Mouse (Mus musculus) frontal cortex, adult (tissue): ENCODE results near the gene Slamf7.
"Not testable (repeated sequence)": the region's sequence is repeated elsewhere in the genome, so short reads cannot be mapped to it uniquely, and the experiment has no call there.

Experiments used
- ATAC-seq: cut with Nextera tagmentation; 2 replicates; pipeline ENCODE4 v1.9.2; 2017; ENCODE audit warnings: mild to moderate bottlenecking, moderate library complexity, mixed read lengths; ENCODE audit not compliant: low TSS enrichment

Slamf7 gene

GRCm38 (mm10) chr1:171652734-171653133 lies at the start of gene Slamf7:
Gene Slamf7 (minus strand): TSS chr1:171653035.
- ATAC-seq: no peak

DNA sequence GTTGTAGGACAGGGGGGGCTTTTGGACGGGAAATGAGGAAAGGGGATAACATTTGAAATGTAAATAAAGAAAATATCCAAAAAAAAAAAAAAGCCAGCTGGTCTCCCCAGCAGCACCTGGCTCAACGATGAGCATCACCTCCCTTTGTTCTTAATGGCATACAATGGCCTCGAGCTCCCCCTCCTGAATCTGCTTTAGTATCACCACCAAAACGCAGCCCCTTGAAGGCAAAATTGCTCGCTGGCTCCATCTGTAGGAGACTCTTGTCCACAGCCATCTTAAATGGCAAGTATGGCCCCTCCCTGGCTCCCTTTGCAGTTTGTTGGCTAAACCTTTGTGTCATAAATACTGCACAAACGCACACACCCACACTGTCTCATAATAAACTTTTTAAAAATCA lies 46.1 kb upstream of the Slamf7 start:
- ATAC-seq: peak; percentile 67

- no peak for ATAC-seq
Observed at GRCm38 (mm10) chr1:171693918-171694317, 41.1 kb upstream of the Slamf7 start.

GRCm38 (mm10) chr1:171687320-171687719 lies 34.5 kb upstream of the Slamf7 start:
- ATAC-seq: no peak

DNA sequence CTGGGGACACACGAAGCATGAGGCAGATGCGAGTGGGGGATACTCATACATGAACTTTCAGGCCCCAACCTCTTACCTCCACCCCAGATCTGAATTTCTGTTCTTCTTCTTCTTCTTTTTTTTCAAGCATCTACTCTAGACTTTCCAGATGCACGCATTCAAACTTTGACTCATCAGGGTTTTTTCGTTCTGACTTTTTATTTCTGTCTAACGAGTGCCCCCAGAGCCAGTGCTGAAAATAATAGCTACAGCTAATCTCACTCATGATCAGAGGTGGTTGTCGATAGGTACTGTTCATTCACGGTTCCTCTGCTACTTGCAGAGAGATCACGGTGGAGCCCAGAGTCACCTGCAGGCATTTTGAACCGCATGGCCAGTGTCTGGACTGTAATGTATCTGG lies 32.1 kb upstream of the Slamf7 start:
- no peak for ATAC-seq

DNA sequence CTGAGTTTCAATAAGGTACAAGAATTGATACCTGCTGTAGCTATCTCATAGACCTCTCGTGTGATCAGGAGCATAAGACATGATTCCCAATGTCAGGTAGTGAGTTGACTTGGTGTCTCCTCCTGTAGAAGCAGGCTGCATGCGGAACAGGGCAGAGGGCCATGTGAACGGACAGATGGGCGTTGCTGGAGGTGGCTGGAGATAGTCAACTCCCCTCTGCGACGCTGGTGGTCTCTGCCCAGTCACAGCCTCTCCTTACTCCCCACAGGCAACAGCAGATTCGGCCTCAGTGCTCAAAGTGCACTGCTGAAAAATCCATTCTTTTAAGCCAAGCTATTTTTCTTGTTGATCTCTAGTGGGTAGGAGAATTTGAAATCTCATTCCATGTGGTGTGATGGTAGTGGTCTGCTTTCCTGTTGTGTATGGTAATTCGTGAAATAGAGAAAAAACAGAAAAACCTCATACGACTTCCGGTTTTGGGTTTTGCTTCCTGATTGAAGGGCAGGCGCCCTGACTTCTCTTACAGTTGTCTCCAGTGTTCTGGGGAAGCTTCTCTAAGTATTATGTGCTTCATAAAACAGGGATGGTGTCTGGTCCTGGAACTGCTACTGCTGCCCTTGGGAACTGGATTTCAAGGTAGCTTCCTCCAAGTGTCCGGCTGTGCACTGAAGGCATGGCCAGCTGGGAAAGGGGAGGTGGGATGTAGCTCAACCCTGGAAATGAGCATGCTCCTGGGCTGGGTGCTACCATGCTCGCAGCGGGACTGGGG lies 28.9 kb upstream of the Slamf7 start, which contains the start of gene Cd48:
Gene Cd48, plus strand, starts transcription at position 479 of the 769 bp plus-strand sequence.
- ATAC-seq: no peak

- ATAC-seq: no peak
Observed at GRCm38 (mm10) chr1:171681009-171681408, 28.2 kb upstream of the Slamf7 start.

DNA sequence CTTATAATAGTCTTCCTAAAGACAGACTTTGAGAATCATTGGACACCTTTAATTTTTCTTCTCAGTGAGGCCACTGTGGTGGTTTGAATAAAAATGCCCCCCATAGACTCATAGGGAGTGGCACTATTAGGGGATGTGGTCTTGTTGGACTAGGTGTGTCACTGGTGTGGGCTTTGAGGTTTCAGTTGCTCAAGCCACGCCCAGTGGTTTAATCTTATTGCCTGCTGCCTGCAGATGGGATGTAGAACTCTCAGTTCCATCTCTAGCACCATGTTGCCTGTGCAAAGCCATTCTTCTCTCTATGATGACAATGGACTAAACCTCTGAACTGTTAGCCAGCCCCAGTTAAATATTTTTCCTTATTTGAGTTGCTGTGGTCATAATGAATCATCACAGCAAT lies 24.9 kb upstream of the Slamf7 start:
- no peak for ATAC-seq

DNA sequence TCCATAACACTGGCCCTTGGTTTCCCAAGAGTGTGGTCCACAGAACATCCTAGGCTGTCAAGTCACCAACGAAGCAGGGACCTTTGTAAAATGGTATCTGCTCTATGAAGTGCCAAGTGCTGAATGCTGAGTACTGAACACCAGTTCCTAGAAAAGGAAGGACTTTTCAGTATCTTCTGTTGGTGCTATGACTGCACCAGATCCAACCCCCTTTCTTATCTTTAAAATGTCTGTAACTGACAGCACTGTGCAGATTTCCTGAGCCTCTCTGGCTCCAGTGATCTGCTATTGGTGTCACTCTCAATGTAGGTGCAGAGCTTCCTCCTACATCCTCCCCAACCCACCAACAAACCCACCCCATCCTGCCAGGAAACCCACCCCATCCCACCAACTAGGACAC lies 21.6 kb upstream of the Slamf7 start:
- ATAC-seq: no peak

- peak; percentile 93 for ATAC-seq
Observed at GRCm38 (mm10) chr1:171672854-171673475, 20.1 kb upstream of the Slamf7 start.

GRCm38 (mm10) chr1:171672451-171672850 lies 19.6 kb upstream of the Slamf7 start:
- ATAC-seq: not testable (repeated sequence)

DNA sequence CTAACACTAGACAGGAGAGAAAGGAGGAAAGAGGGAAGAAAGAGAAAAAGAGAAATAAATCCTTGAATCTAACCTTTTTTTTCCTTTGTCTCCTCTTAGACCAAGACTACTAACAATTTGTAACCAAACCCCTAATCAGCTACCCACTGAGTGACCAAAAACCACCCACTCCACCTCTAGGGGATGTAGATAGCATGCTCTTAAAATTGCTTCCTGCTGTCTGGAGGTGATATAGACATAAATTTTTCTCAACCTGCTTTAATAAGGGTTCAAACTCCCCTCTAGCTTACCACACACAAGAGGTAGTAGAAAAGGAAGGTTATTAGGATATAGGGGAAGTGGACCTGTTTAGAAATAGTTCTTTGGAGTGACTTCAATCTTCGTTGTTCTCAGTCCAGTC lies 14.3 kb upstream of the Slamf7 start:
- no peak for ATAC-seq

DNA sequence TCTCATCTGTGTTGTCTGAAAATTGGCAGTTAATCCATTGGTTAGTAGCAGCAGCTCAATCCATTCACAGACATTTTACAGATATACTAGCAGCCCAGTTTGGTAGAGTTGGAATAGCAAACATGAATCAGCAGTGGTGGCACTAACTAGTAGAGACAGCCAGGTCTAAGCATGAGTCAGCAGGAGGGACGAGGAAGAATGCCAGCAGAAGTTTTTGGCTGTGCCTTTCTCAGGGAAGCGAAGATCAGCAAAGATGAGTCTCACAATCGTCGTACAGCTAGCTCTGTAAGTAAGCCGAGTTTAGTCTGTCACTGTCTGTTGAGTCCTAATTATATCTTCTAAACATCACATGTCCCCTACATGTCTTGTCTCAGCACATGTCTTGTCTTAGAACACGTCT lies 13.5 kb upstream of the Slamf7 start:
- peak; percentile 70 for ATAC-seq

DNA sequence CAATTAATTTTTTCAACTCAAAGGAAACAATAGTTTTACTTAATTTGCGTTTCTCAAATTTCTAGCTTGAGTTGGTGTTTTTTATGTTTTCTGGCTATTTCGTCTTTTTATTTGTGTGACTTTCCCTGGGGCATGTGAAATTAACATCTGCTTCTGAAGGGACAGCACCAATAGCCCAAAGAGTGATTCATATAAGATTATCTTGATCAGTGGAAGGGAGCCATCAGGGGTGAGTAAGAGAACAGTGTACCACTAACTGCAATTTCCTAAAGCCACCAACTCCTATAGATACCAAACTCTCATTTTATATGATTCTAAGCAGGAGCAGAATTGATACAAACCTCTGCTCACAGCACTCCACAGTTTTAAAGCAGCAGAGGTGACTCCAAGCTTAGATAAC lies 10.9 kb upstream of the Slamf7 start:
- ATAC-seq: no peak

DNA sequence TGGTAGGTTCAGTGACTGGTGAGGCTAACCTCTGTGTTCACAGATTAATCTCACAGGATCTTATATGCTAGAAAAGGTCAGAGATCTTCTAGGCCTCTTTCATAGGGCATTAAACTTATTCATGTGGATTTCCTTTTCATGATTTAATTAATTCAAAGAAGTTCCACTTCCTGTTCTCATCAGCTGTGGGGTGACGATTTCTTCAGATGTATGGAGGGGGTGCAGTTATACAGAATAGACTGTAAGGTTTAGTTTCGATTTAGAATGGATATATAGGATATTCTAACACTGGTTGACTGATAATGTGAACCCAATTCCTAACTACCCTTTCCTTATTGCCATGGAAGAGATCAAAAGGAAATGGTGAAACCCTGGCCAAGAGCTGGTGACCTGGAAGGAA lies 8.6 kb upstream of the Slamf7 start:
- ATAC-seq: no peak

DNA sequence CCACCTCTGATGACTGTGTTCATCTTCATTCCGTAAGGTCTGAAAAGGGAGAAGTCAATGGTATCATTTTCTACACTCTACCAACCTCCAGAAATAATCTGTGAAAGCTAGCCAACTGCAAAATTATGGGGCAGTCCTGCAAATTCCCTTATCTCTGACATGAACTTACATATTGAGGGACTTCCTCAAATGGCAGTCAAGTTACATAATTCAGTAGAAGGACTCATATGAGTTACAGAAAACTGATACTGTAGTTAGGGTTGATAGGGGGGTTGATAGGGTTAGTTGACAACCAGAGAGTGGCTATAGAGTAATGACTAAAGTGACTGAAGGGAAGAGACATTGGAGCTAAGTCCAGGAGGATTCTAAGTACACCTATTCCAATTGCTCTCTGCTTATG lies 7.6 kb upstream of the Slamf7 start:
- no peak for ATAC-seq

DNA sequence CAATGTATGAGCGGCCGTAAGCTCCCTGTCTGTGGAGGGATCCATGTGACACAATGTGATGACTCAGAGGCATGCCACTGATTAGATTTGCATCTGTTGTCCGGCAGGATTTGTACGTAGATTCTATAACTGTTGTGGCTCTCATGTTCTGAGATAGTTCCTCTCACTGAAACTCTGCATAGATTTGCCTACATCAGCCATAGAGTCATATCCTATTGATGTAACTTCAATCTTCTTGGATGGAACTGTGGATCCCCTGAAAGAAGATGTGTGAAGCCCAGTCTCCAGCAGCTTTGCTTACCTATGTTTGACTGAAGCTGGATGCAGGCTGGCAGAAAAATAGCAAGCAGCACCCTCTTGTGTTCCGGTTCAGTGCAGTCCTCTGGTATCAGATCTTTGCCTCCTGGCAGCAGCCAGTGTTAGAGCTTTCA lies 5.7 kb upstream of the Slamf7 start:
- ATAC-seq: peak; percentile 95

DNA sequence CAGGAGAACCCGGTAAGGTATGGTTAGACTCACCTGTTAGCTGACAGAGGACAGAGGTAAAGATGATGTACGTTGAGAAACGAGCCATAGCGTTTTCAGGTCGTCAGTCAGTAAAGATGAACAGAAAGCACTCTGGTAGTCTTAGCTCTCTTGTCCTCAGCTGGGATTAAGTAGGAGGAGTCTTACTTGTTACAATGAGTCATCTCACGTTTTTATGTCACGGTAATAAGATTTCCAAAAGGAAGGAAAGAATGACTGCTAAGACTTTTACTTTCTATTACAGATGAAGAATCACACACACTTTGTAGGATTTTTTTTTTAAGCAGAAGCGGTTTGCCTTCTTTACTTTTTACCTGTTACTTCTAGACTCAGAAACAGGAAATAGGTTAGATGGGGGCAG lies 4.0 kb downstream of the Slamf7 start:
- no peak for ATAC-seq

GRCm38 (mm10) chr1:171647716-171648115 lies 5.1 kb downstream of the Slamf7 start:
- no peak for ATAC-seq

- ATAC-seq: no peak
Observed at GRCm38 (mm10) chr1:171646429-171646940, 6.3 kb downstream of the Slamf7 start.

DNA sequence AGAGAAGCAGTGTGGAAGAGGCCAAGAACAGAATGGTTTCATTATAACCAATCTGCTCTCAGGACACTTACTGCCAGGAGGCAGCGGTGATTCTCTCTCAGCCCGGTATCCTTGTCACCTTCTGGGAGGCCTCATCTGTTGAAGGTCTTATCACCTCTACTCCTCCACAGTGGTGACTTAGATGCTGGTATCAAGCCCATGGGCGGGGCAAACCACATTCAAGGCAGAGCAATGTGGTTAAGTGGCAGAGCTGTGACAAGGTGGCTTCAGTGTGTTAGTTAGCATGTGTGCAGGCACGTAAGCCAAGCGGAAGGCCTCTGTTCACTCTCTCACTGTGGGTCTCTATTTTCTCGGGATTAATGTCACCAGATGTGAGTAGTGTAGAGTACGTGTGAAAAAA lies 9.2 kb downstream of the Slamf7 start:
- ATAC-seq: no peak

DNA sequence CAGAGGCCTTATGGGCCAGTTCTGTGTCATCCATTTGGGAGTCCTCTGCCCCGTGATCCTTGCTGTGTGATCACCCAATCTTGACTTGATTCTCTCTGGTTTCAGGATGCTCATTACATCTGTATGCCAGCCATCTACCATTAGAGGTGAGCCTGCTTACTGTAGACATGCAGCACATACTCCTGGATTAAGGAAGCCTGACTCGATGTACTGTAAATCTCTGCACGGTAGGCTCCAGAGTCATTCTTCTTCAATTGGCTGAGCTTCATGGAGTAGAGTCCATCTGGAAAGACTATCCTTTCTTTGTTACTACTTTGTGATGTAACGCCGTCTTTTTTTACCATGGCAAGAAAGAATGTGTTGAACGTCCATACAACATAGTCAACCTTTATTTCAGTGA lies 12.0 kb downstream of the Slamf7 start:
- ATAC-seq: no peak

GRCm38 (mm10) chr1:171638686-171639085 lies 14.1 kb downstream of the Slamf7 start:
- peak; percentile 81 for ATAC-seq
